Mouse (Mus musculus) heart, postnatal 0 days (tissue): ENCODE results near the gene Nsd1.

Source experiments
- CTCF ChIP-seq: IDR thresholded peaks from 2 replicates; pipeline ENCODE4 v1.5.1; 2016; ENCODE audit warnings: antibody characterized with exemption, control low read depth, low read depth
- EP300 ChIP-seq: IDR thresholded peaks from 2 replicates; pipeline ENCODE4 v1.6.1; 2016; ENCODE audit warnings: antibody characterized with exemption, low read depth

DNA sequence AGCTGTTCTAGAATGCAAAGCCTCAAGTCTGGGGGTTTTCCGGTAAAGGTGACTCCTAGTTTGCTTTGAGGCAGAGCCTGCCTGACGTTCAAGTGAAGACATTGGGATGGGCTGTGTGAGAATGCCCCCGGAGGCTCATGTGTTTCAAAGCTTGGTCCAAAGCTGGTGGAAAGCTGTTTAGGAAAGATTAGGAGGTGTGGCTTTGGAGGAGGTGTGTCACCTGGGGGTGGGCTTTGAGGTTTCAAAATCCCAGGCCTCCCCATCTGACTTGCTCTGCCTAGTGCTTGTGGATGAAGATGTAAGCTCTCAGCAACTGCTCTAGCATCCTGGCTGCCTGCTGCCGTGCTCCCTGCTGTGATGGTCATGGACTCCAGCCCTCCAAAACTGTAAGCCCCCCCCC, 126.1 kb downstream of the Nsd1 start:
- TF ChIP-seq CTCF (no peak), EP300 (no peak)
